Mouse (Mus musculus) erythroid progenitor cell, adult 5-6 weeks (primary cell): Measurements from ENCODE around the gene Pdxp. TPM values are rescaled to one million over a fixed set of nuclear protein-coding genes. Genes with fewer than 3 reads are reported as not detected.
"Not testable (repeated sequence)": the region's sequence is repeated elsewhere in the genome, so short reads cannot be mapped to it uniquely, and the experiment has no call there.

ENCODE experiments used
- ATAC-seq: replicated peaks from 2 replicates; pipeline ENCODE4 v1.8.0; 2016; ENCODE audit warnings: moderate number of reproducible peaks, mild to moderate bottlenecking, moderate TSS enrichment, inconsistent platforms; ENCODE audit not compliant: poor library complexity, low FRiP score, severe bottlenecking
- total RNA-seq, 2 experiments: library from RNA; stranded (forward) in 1 of 2; stranded (reverse) in 1 of 2; fragments of 150-400 nt in 1 of 2; fragments of 186-747, 209-891 nt in 1 of 2; gene quantifications; 2 replicates each; pipeline versions ENCODE4 v1.2.3 to v1.2.4; 2015 to 2017; ENCODE audit warnings: low replicate concordance in 2 of 2

The Pdxp gene
- 0.72 and 2.1 TPM in 2 replicates for total RNA-seq (2015; ENCODE audit: low replicate concordance)
- total RNA-seq (2017; ENCODE audit: low replicate concordance) = 1.4 TPM in 1 of 2 replicates, not detected in the other

- ATAC-seq = peak; percentile 86
These were observed at the start of gene Pdxp for GRCm38 (mm10) chr15:78913632-78914090. Gene Pdxp, plus strand, starts transcription at chr15:78913919.

DNA sequence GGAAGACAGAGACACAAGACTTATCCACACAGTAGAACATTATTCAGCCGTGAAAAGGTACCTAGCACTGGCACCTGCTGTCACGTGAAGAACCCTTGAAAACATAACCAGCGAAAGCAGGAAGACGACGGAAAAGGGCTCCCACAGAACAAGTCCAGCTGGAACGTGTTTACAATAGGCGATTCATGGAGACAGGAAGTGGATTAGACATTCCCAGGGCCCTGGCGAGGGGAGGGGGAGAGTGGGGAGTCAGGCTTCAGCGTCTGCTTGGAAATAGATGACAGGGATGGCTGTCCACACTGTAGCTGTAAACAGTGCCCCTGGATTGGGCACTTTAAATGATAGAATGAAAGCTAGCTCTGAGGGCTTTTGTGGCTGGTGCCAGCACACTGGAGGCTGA is 45.3 kb upstream of the Pdxp start:
- ATAC-seq = no peak

DNA sequence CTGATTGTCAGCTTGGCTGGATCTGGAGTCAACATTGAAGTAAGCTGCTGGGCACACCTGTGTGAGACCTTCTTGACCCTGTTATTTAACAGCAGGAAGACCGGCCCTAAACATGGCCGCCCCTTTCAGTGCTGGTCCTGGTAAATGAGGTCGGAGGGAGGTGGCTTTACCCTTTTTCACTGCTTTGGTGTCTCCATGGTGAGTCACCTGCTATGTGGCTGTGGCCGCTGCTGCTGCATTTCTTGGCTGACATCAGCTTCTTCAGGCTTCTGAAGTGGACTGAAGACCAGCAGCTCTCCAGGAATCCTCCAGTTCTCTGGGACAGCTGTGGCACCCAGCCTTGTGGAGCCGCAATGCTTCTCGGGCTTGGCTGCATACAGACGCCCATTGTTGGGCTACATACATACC is 44.9 kb upstream of the Pdxp start:
- ATAC-seq = no peak

DNA sequence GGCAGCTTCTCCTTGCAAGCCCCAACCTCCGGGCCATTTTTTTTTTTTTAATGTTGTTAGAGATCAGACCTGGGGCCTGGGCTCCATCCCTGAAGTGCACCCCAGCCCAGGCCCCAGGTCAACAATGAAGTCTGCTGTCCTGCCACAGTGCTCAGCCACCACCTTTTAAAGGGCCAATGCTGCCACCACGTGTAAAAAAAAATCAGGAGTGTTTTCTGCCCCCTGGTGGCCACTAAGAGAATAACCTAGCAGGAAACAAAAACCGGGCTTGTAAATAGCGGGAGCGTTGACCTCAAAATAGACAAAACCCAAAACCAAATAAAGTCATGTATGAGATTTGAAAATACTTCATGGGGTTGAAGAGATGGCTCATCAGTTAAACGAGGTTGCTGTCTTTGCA is 43.9 kb upstream of the Pdxp start:
- 0 out of 2 replicates have a peak, but pooled peaks have one; percentile 58 for ATAC-seq

DNA sequence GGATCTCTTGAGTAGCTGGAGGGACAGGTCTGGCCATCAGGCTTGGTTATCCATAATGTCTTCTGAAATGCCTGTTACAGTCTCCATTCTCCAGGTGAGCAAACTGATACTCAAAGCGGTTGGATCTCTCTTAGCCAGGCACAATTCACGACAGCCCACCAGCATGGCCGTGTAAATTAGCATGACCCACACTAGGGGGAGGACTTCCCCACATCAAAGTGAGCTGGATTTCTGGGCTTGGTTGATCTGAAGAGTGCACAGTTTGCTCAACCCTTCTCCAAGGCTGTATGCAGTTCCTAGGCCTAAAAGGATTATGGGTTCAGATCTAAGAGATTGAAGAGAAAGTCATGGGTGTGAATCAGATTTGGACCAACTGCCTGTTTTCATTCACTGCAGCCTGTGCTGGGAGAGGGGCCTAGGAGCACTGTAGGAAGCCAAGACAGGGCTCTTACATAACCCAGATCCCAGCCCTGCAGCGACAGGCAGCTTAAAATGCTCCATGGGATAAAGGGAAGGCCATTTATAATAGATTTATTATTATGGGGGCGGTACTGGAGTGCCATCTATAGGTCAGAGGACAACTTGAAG is 41.6 kb upstream of the Pdxp start:
- ATAC-seq = no peak

- no peak for ATAC-seq
These were observed 39.8 kb upstream of the Pdxp start for GRCm38 (mm10) chr15:78873803-78874435.

- ATAC-seq = no peak
These were observed 38.7 kb upstream of the Pdxp start for GRCm38 (mm10) chr15:78874989-78875388.

DNA sequence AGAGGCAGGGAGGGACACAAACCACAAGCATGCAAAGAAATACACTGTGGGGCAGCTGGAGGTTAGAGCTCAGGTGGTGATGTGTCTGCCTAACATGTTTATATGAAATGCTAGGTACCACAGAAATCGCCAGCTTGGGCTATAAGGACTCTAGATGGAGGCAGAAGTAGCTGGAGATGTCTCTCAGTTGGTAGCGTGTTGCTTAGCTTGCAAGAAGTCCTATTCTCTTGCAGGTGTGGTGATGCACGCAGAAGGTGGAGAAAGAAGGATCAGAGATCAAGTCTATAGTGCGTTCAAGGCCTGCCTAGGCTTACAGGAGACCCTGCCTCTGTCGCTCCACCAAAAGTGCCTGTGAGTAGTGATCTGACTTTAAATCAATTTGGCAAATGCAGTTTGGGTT is 38.2 kb upstream of the Pdxp start:
- ATAC-seq = no peak

DNA sequence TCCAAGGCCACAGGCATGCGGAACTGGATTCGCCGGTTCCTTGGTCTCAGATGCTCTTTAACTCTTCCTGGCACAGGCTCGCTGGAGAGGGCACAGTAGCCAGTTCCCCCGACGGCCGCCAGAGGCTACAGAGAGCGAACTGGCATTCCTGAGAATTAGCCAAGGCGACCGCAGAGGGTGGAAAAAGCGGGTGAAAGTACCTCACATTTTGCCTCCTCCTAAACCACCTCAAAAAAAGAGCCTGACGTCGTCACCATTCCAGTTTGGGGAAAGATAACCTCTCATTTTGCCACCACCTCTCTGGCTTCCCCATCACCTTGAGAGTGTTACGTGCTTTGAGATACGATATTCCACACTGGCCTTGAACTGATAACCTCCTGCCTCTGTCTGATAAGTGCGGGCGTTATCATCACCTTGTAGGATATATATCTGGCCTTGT is 37.4 kb upstream of the Pdxp start:
- ATAC-seq = peak; percentile 80

- peak; percentile 74 for ATAC-seq
These were observed 36.5 kb upstream of the Pdxp start, which contains the start of gene Gga1 for GRCm38 (mm10) chr15:78876991-78877809. Gene Gga1, plus strand, starts transcription at chr15:78877190.

GRCm38 (mm10) chr15:78877810-78878390 is 35.8 kb upstream of the Pdxp start:
- ATAC-seq = no peak

DNA sequence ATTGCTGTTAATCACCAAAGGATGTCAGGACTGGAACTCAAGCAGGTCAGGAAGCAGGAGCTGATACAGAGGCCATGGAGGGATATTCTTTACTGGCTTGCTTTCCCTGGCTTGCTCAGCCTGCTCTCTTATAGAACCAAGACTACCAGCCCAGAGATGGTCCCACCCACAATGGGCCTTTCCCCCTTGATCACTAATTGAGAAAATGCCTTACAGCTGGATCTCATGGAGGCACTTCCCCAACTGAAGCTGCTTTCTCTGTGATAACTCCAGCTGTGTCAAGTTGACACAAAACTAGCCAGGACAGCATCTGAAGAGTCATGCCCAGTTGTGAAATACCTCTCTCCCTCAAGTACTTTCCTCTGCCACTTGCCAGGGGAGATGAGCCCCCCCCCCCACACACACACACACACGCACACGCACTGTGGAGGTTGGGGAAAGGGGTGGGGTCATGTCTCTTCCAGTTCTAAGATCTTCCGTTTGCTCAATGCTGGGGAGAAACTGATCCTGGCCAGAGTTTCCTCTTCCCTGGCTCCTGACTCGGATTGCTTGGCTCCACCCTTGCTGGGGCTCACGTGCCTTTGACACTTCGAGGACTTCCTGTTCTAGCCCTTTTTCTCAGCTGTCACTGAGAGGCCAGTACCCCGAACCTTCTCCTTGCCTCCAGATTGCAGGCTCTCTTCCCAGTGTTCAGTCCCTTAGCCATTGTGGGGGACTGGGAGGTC is 34.8 kb upstream of the Pdxp start:
- not testable (repeated sequence) for ATAC-seq

DNA sequence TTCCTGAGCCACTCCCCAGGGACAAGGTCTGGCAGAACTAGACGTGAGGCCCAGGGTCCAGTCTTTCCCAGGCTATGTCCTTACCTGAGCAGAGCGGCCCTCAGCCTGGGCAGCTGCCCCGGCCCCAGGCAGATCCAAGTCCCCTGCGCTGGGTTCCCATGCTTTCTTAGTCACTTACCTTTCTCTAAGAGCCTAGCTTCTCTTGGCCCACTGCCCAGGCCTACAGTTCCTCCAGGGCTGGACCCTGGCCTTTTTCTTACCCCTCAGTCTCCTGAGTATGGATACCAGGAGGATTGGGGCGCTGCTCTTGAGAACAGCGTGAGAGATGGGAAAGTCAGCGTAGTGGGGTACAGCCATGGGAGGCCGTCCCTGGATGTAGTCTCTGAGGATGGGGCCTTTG is 33.3 kb upstream of the Pdxp start:
- no peak for ATAC-seq

DNA sequence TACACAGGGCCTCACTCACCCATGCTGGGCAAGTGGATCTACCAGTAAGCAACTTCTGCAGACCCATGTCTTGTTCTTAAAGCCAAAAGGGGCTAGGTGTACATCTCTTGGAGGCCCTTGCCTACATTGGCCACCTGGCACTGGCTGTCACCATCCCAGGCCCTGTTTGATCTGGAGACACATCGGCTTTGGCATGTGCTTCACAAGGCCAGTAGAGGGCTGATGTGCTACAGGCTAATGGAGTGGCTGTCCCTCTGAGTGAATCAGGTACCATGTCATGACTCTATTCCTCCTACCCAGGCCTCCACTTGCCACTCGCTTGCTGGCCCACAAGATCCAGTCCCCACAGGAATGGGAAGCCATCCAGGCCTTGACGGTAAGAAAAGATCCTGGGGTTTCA is 31.9 kb upstream of the Pdxp start:
- no peak for ATAC-seq

GRCm38 (mm10) chr15:78889401-78889853 is 24.3 kb upstream of the Pdxp start:
- ATAC-seq = no peak; the same call in 1 of the 2 replicates

- ATAC-seq = no peak
These were observed 21.3 kb upstream of the Pdxp start for GRCm38 (mm10) chr15:78892440-78892839.

- ATAC-seq = no peak
These were observed 19.0 kb upstream of the Pdxp start for GRCm38 (mm10) chr15:78894726-78895125.

DNA sequence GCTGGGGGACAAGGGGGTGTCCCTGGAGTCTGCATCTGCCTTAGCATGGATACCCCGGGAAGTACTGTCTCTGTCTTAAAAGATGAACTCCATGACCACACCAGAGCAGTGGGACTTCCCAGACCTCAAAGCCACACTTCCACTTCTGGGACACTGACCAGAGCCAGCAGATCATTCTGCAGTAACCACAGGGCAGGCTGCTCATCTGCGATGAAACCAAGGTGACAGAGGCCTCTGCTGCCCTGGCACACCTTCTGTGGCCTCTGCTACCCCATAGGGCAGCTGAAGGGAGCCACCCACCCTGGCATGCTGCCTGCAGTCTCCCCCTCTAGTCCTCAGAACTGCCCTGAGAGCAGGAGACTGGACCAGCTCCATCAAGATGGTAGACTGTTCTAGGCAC is 18.0 kb upstream of the Pdxp start:
- no peak for ATAC-seq

DNA sequence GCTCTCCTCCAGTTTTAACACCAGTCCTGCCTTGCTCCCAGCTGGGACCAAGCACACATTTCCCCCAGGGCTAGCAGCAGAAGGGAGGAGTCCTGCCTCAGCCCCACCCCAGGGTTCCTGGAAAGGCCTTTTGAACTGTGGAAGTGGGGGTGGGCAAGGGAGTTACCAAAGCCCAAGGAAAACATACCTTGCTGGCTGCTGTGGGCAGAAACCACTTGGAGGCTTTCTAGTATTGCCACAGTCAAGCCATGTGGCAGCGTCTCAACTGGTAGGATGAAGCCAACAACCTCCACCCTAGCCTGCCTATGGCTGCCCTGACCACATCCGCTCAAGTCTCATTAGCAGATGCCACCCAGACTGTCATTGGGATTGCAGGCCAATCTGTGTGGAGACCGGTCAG is 17.6 kb upstream of the Pdxp start:
- ATAC-seq = no peak
